Mouse (Mus musculus): ENCODE data around the gene Chp1. TPM values are rescaled to one million over a fixed set of nuclear protein-coding genes. Genes with fewer than 3 reads are reported as not detected.
A peak's percentile ranks its signal among the peaks of the same experiment; 100 is the strongest.
"Not testable (repeated sequence)": the region's sequence is repeated elsewhere in the genome, so short reads cannot be mapped to it uniquely, and the experiment has no call there.

Gene Chp1
- total RNA-seq (2021) = 10 to 100 TPM; 88.0 to 92.5 TPM

- intact Hi-C loops (cut with DNase I) = loop anchor here (2.0 kb wide), 2 partner anchors 45 to 67 kb away; no protein-coding TSS in a partner anchor
Observed at GRCm38 (mm10) chr2:119547522-119548370, at the start of gene Chp1, which contains the start of gene Exd1. Gene Chp1 (plus strand): TSS chr2:119547697. Gene Exd1 (minus strand): TSS chr2:119547627.

GRCm38 (mm10) chr2:119498859-119499258 is 48.6 kb upstream of the Chp1 start:
- DNase-seq (ENCODE audit: low spot score) = no peak
- intact Hi-C loops (cut with DNase I) = no loop called here

More at GRCm38 (mm10) chr2:119547522-119548370, at the start of gene Chp1, which contains the start of gene Exd1:
- DNase-seq (ENCODE audit: low spot score) = peak; percentile 99

- DNase-seq (ENCODE audit: low spot score) = no peak
- intact Hi-C loops (cut with DNase I) = no loop called here
Observed at GRCm38 (mm10) chr2:119500965-119501652, 46.4 kb upstream of the Chp1 start.

- no peak for DNase-seq (ENCODE audit: low spot score)
- intact Hi-C loops (cut with DNase I) = no loop called here
Observed at GRCm38 (mm10) chr2:119507108-119507507, 40.4 kb upstream of the Chp1 start.

- DNase-seq (ENCODE audit: low spot score); intact Hi-C loops (cut with DNase I): not testable (repeated sequence)
Observed at GRCm38 (mm10) chr2:119508518-119508917, 39.0 kb upstream of the Chp1 start.

GRCm38 (mm10) chr2:119510856-119511255 is 36.6 kb upstream of the Chp1 start:
- intact Hi-C loops (cut with DNase I) = no loop called here
- DNase-seq (ENCODE audit: low spot score) = no peak

- DNase-seq (ENCODE audit: low spot score) = no peak
- intact Hi-C loops (cut with DNase I) = no loop called here
Observed at GRCm38 (mm10) chr2:119512292-119512691, 35.2 kb upstream of the Chp1 start.

GRCm38 (mm10) chr2:119514026-119514522 is 33.4 kb upstream of the Chp1 start:
- intact Hi-C loops (cut with DNase I) = no loop called here

GRCm38 (mm10) chr2:119516811-119517210 is 30.7 kb upstream of the Chp1 start:
- intact Hi-C loops (cut with DNase I) = no loop called here
- no peak for DNase-seq (ENCODE audit: low spot score)

More at GRCm38 (mm10) chr2:119514026-119514522, 33.4 kb upstream of the Chp1 start:
- no peak for DNase-seq (ENCODE audit: low spot score)

- DNase-seq (ENCODE audit: low spot score) = no peak
- intact Hi-C loops (cut with DNase I) = loop anchor here (5.0 kb wide), 1 partner anchor 223 kb away; no protein-coding TSS in a partner anchor
Observed at GRCm38 (mm10) chr2:119520550-119520949, 26.9 kb upstream of the Chp1 start.

- intact Hi-C loops (cut with DNase I) = loop anchor here (5.0 kb wide), 1 partner anchor 227 kb away; no protein-coding TSS in a partner anchor
- DNase-seq (ENCODE audit: low spot score) = no peak
Observed at GRCm38 (mm10) chr2:119523836-119524235, 23.7 kb upstream of the Chp1 start.

- no peak for DNase-seq (ENCODE audit: low spot score)
Observed at GRCm38 (mm10) chr2:119525422-119525821, 22.1 kb upstream of the Chp1 start.

GRCm38 (mm10) chr2:119538802-119539201 is 8.7 kb upstream of the Chp1 start:
- intact Hi-C loops (cut with DNase I) = no loop called here
- DNase-seq (ENCODE audit: low spot score) = no peak

More at GRCm38 (mm10) chr2:119525422-119525821, 22.1 kb upstream of the Chp1 start:
- intact Hi-C loops (cut with DNase I) = no loop called here

- intact Hi-C loops (cut with DNase I) = loop anchor here (5.0 kb wide), 1 partner anchor 130 kb away; no protein-coding TSS in a partner anchor
- no peak for DNase-seq (ENCODE audit: low spot score)
Observed at GRCm38 (mm10) chr2:119542106-119542505, 5.4 kb upstream of the Chp1 start.

GRCm38 (mm10) chr2:119543656-119544055 is 3.8 kb upstream of the Chp1 start:
- intact Hi-C loops (cut with DNase I) = loop anchor here (5.0 kb wide), 1 partner anchor 129 kb away; no protein-coding TSS in a partner anchor
- no peak for DNase-seq (ENCODE audit: low spot score)

GRCm38 (mm10) chr2:119546848-119547521 is 512 bp upstream of the Chp1 start:
- DNase-seq (ENCODE audit: low spot score) = peak; percentile 75
- intact Hi-C loops (cut with DNase I) = loop anchor here (2.0 kb wide), 1 partner anchor 66 kb away; no protein-coding TSS in a partner anchor

- intact Hi-C loops (cut with DNase I) = loop anchor here (2.0 kb wide), 1 partner anchor 44 kb away; no protein-coding TSS in a partner anchor
- DNase-seq (ENCODE audit: low spot score) = no peak
Observed at GRCm38 (mm10) chr2:119548371-119548660, 819 bp downstream of the Chp1 start.

- intact Hi-C loops (cut with DNase I) = loop anchor here (2.0 kb wide), 1 partner anchor 44 kb away; no protein-coding TSS in a partner anchor
- no peak for DNase-seq (ENCODE audit: low spot score)
Observed at GRCm38 (mm10) chr2:119548691-119549090, 1.2 kb downstream of the Chp1 start.

GRCm38 (mm10) chr2:119549678-119550077 is 2.2 kb downstream of the Chp1 start:
- intact Hi-C loops (cut with DNase I) = loop anchor here (2.0 kb wide), 1 partner anchor 43 kb away; no protein-coding TSS in a partner anchor
- no peak for DNase-seq (ENCODE audit: low spot score)

- intact Hi-C loops (cut with DNase I) = no loop called here
Observed at GRCm38 (mm10) chr2:119558039-119558438, 10.5 kb downstream of the Chp1 start.

More at GRCm38 (mm10) chr2:119558039-119558438, 10.5 kb downstream of the Chp1 start:
- DNase-seq (ENCODE audit: low spot score) = no peak

Measured in heart, postnatal 25 days (tissue).